Mouse (Mus musculus) myocyte (in vitro differentiated cells): ENCODE measurements around the gene Gm44790.

Source experiments
- CEBPB ChIP-seq: IDR thresholded peaks from 2 replicates; pipeline ENCODE4 v1.6.1; 2011; ENCODE audit warnings: mild to moderate bottlenecking, moderate library complexity; ENCODE audit not compliant: poor library complexity, insufficient read depth, severe bottlenecking
- MAX ChIP-seq: IDR thresholded peaks from one replicate; pipeline ENCODE4 v1.6.1; 2011; ENCODE audit warnings: low read depth, mild to moderate bottlenecking, control low read depth
- MYOD1 ChIP-seq, 3 experiments: IDR thresholded peaks; one replicate each; pipeline ENCODE4 v1.6.1; 2011; ENCODE audit warnings: control low read depth in 2 of 3, low read depth in 2 of 3, mild to moderate bottlenecking in 2 of 3, moderate library complexity in 1 of 3; ENCODE audit not compliant: insufficient read length in 2 of 3, control insufficient read depth in 1 of 3
- POLR2A ChIP-seq: IDR thresholded peaks from one replicate; pipeline ENCODE4 v1.6.1; 2011; ENCODE audit warnings: low read depth, mild to moderate bottlenecking, control low read depth, moderate library complexity; ENCODE audit not compliant: insufficient read length
- TCF12 ChIP-seq: IDR thresholded peaks from one replicate; pipeline ENCODE4 v1.6.1; 2011; ENCODE audit warnings: mild to moderate bottlenecking, control low read depth; ENCODE audit not compliant: poor library complexity, insufficient read depth, severe bottlenecking
- USF1 ChIP-seq: IDR thresholded peaks from one replicate; pipeline ENCODE4 v1.6.1; 2011; ENCODE audit warnings: low read depth, mild to moderate bottlenecking, control low read depth, moderate library complexity

- TF ChIP-seq POLR2A (no peak), TCF12 (peak; percentile 47), USF1 (no peak), MAX (no peak), CEBPB (no peak), MYOD1 (IDR thresholded peaks at IDR 0.05; ENCODE audit: control insufficient read depth in 1 of 3, insufficient read length in 2 of 3, low read depth in 2 of 3) (peak; percentile 71 to 91 (median 84))
These were observed 53.9 kb downstream of the Gm44790 start for GRCm38 (mm10) chr6:86480189-86480831.
